Mouse (Mus musculus) lung, postnatal 10 days (tissue): ENCODE measurements at regions not wholly inside any gene's neighbourhood (a gene's known extent, or its start where the extent isn't known, plus 50 kb on each side); places are given as distances from the start of the nearest gene placed in this dataset.
"Not testable (repeated sequence)": the region's sequence is repeated elsewhere in the genome, so short reads cannot be mapped to it uniquely, and the experiment has no call there.

Source experiments
- DNase-seq: peaks from one replicate; pipeline ENCODE4 v3.0.0; 2021

DNA sequence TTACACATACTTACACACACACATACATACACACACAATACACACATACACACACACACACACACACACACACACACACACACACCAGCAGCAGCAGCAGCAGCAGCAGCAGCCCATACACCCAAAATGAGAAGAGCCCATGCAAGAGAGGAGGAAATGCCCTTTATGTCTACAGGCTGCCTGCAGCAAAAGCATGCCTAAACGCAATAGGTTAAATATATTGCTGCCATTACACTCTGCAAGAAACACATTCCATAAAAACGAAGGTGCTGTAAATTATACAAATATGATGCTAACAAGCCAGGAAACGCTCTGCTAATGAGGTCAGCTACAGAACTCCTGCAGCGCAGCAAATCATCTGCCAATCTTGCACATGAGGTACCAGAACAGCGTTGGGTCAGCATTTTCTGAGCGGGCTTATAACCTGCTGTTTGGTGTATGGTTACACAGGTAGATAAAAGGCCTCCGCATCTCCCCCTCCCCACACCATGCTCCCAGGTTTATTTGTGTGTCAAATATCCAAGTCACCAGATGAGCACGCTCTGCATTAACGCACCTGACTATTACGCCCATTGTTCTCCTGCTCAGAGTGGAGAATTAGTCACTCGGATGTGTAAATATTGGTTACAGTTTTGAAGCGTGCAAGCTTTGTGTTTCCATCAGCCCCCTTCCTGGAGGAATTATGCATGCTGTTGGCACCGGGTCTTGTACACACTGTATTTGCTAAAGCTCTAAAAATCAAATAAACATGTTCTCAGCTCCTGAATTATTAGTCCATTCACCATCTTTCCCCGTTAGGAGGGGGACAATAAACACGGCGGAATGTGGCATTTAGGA is 214.0 kb upstream of the Zfp703 start:
- no peak for DNase-seq

DNA sequence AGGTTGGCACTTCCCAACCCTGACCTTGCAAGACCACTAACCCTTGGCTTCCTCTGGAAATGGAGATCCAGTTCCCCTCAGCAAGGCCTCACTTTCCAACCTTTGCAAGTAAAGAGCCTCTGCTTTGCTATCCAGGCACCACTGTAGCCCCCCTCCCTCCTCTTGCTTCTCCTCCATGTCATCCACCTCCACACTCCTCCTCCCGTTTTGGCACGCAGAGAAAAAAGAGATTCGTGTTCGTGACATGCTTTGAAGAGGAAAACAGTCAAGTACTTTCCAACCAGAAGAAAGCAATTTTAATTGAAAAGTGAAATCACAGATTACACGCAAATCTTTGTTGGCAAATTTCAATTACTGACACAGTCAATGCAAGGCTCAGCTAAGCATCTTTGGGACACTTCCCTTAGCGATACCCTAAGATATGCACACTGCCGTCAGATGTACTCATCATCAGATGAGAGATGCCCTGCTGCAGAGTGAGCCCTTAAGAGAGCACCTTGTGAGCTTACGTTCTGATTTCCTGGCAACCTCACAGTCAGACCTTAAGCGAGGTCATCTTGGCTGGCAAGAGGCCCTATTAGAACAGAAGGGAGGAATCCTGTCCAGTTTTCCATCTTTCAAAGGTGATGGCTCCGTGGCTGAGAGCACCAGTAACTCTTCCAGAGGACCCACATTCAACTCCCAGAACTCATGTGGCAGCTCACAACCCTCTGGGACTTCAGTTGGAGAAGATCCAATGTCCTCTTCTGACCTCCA is 208.5 kb upstream of the Zfp703 start:
- no peak for DNase-seq

DNA sequence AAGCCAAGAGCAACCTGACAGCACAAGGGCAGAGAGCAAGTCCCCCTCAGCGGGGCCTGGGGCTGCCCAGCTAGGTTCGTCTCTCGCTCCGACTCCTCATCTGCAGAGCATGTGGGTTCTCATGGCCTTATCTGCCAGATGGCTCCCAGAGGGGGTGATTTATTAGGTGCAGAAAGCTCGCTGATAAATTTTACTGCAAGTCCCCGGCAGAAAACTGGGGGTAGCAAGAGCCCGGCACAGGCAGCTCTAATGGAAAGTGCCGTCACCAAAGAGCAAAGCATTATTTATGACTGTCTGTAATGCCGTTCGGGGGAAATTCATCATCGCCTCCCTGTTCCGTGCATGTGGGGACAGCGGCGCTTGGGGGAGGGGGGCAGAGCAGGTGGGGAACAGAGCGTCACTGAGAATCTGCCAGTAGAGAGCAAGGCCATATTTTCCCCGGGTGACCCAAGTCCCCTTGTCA is 206.7 kb upstream of the Zfp703 start:
- no peak for DNase-seq

DNA sequence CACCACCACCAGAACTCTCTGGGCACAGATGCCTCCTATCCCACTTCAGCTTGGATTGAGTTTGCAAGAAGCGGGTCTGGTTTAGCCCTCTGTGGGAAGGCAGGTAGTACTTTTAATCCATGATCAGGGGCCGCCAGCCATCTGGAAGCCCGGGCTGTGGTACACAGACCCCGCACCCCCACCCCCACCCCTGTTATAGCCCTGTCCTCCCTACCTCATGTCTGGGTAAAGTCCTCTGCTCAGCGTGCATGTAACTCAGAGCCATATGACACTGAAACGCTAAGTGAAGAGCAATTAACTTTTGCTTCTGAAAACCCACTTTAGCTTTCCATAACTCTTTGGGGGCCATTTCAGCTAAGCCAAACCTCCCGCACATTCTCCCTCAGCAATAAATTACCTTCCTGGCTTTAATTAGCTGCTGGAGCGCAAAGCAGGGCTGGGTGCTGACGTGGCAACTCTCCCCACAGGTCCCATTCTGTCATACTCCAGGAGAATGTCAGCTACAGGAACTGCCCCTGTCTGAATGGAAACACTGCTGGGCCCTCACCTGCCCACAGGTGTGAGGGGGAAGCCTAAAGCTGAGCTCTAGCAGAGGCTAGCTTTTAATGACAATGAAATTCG is 198.1 kb upstream of the Zfp703 start:
- no peak for DNase-seq

DNA sequence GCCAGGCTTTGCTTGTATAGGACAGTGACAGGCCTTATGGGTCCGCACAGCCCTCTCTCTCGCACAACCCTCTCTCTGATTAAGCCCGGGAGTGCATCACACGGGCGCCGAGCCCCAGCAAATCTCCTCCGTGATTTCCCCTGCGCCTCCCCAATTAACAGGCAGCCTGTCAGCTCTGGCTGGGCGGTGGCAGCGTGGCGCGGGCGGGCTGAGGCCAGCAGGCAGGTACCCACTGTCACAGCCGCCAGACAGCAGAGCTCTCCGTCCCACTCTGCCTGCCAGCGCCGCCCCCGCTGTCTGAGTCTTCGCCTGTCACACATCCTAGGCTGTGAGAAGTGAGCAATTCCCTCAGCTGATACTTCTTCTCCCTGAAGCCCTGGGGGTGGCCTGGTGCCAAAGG is 196.6 kb upstream of the Zfp703 start:
- no peak for DNase-seq

DNA sequence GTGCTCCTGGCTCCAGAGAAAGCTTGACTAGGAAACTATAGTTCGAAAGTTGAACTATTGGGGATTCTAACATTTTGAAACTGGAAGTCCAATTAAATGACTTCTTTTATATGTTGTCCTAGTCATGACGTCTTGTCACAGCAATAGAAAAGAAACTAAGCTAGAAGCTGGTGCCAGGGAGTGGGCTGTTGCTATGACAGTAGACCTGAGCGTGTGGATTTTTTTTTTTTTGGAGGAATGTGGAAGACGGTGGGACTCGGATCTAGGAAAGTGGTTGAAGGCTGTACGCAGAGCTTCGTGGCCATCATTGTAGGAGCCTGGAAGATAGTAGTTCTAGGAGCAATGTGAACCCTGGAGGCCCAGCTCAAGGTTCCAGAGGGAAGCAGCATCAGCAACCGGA is 194.2 kb upstream of the Zfp703 start:
- not testable (repeated sequence) for DNase-seq

DNA sequence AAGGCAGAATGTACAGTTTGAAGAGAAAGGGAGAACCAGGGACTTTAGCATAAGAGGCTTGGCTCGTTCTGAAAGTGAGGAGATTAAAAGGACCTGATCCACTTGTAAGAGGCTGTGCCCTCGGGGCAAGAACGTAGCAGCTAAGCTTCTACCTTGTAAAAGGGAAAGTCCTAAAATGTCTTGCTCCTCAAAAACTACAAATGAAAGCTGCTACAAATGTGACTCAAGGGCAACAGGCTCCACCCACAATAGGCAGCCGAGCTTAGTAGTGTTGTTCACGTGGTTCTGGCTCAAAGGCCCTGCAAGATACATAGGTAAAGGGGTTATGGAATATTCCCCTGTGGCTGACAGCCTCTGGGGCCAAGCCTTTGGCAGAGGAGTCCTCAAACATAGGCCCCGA is 192.7 kb upstream of the Zfp703 start:
- DNase-seq, result no peak

DNA sequence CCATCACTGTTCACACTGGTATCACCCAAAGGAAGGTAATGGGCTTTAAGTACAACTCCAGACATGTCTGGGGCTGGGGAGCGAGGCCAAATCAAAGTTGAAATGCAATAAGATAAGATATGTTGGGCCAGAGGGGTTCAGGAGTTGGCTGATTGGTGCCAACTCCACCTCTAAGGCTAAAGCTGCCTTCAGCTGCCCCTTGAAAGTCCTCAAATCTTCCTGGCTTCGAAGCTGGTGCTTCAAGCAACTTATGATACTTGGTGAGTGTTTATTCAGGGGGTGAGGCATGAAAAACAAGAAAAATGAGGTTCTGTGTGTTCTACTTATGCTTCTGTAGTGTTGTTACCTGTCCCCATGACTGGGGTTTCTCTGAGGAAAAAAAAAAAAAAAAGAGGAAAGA is 185.3 kb upstream of the Zfp703 start:
- DNase-seq, result no peak

DNA sequence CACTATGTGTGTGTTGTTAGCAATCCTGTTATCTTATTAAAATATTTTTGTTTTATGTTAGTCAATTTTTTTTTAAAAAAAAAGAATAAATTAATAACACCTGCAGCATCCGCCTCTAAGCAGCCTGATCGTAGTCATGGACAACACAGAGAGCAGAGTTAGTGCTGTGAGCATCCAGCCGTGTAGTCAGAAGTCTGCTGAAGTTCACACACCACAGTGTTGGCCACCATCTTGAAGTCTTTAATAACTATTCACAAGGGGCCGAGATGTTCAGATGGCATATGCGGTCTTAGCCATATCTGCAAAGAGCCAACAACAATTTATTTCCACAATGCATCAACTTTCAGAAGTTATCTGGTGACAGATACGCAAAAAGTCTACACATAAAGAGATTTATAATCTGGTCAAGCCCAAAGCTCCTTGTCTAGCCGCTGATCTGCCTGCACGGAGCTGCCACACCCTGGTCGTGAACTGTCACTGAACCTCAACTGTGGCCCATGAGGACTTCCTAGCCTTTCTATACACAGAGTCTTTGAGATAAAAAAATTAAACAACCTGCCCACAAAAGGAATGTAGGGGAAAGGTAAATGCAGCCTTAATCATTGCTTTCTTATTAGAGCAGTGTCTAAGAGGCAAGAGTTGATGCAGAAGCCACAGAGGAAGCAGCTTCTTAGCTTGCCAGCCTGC is 183.4 kb upstream of the Zfp703 start:
- no peak for DNase-seq

DNA sequence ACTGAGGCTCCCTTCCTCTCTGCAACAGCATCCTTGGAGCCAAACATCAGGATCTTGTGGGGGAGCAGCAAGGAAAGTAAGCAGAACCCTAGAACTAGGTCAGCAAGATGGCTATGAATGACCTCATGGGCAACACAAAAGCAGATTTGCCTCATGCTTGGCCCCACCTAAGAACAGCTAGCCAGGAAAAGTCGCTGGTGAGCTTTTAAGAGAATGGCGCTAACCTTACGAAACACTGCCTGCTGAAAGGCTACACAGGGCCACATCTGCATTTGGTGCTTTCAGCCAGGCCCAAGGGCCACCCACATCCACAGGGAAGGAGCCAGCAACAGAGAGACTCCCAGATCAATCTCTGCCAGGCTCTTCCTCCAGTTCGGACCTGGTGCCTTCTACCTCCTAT is 182.7 kb upstream of the Zfp703 start:
- DNase-seq, result no peak

DNA sequence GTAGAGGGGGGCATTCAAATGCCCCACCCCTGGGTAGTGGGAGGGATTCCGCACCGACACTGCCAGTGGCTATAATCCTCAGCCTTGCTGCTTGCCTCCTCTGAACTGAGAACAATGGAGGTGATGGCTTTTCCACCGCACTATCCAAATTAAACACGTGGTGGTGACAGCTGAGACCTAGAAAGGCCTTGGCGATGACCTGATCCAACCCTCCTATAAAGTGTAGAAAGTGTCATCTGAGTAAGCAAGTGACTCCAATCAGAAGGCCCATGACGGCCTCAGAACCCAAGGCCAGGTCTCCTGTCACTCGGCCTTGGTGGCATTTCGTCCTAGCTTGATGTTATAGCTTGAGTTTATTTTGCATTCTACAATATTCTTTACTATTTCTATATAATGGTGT is 181.5 kb upstream of the Zfp703 start:
- DNase-seq, result no peak

DNA sequence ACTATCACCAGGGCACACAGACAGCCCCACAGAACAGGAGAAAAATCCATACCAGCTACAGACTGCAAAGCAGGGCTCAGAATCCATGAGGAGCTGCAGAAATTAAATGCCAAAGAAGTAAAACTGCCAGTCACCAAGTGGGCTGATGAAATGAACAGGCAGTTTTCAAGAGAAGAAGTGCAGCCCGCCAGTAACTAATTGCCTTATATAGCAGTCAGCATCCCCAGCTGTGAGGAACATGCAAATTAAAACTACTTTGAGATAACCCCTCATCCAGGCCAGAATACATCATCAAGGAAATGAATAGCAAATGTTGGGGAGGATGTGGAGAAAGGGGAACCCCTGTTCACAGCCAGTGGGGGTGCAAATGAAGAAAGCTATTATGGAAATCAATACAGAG is 177.3 kb upstream of the Zfp703 start:
- DNase-seq, result no peak

DNA sequence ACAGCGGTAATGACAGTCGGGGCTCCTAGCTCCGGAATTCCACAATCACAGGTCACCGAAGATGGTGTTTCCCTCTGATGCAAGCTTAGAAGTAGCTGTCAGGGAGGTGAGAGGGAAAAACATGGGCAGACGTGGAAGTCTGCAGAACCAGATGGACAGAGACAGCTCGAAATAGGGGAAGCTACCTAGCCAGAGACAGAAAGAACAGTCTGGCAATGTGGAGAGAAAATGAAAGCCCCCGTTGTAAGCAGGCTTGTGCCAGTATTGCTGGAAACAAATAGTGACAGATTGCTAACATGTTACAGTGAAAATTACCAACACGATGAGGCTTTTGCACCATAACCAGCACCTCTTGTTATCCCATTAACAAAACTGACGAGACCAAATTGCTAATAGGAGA is 173.0 kb upstream of the Zfp703 start:
- DNase-seq, result no peak

DNA sequence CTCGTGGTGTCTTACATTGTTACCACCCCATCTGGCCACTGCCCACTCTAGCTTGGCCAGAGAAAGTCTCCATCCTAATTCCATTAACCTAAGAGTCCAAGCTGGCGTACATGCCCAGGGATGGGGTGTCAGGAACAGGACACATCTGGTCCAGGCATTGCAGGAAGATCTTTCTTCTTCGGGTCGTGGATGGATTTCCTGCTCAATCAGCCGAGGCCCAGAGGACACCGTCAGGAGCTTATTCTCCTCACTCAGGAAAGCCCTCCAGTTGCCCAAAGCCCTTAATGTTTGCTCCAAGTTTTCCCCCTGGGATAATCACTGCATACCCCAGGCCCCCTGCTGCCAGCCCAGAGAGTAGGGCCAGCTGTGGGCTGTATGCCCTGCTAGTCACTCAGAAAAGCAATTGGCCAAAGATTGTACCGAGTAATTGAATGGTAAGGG is 172.2 kb upstream of the Zfp703 start:
- DNase-seq, result peak; percentile 72

DNA sequence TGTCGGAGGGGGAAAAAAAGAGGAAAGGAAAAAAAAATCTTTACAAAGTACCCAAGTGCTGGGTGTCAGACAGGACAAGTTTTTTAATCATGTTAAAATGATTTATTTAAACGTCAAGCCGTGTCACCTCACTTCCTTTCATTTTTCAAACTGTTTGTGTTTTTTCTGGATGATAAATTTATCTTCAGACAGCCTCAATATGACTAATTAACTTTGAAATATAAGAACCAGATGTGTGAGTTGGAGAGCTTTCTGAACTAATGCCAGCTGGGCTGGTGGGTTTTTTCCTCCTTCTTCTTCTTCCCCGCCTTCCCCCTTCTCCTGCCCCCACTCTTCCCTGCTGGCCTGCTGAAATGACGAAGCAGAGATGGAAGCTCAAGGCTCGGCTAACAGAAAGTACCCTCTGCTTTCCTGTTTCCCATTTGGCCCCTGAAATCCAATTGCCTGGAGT is 171.7 kb upstream of the Zfp703 start:
- peak; percentile 66 for DNase-seq

DNA sequence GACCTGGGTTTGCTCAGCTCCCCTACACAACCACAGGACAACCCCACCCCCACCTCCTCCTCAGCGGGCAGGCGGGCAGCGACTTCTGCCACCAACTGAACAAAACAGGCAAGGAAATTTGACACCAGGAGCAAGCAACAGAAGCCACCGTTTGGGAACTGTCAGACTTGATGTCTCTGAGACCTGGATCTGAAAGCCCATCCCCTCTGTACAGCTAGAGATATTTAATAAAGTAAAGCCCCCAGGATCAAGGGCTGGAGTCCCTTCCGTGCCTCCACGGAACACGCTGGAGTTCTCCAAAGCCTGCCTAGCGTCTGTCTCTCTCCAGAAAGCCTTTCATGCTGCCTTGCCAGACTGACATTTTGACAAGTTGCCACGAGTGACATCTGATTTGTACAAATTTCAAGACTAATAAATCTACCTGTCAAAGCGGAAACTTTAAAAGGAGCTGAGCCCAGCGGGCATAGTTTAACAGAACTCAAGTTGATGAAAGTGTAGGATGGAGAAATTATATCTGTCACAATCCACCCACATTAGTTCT is 168.9 kb upstream of the Zfp703 start:
- DNase-seq, result no peak

DNA sequence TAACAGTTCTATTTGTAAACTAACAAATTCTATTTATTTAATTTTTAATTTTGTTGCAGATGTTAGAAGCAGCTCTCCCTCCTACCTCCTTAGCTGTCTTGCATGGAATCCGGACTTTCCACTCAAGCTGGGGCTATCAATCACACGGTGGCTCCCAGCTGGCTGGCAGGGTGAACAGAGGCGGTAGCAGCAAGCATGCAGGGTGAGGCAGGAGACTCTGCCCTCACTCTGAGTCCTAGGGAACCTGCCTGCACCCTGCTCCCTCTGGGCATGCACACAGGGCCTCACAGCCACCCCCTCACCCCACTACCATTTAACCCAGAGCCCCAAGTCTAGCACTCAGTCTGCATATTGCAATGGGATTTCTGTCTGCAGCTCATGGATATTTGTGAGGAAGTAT is 168.4 kb upstream of the Zfp703 start:
- DNase-seq, result no peak

DNA sequence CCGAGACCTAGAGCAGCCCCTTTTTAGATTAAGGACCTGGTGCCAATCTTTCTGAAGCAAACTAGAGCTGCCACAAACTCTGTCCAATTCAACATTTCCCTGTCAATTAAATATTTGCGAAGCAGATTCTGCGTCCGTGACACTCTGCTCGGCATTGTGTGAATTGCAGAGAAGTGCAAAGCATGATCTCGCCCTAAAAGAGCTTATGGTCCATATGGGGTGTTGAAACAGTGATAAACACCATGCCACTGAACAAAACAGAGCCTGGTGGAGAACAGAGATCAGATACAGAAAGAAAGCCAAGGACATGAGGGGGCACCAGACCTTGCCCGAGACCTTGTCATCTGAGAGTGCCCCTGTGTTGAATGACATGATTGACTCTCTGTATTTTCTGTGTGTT is 167.2 kb upstream of the Zfp703 start:
- DNase-seq, result no peak

DNA sequence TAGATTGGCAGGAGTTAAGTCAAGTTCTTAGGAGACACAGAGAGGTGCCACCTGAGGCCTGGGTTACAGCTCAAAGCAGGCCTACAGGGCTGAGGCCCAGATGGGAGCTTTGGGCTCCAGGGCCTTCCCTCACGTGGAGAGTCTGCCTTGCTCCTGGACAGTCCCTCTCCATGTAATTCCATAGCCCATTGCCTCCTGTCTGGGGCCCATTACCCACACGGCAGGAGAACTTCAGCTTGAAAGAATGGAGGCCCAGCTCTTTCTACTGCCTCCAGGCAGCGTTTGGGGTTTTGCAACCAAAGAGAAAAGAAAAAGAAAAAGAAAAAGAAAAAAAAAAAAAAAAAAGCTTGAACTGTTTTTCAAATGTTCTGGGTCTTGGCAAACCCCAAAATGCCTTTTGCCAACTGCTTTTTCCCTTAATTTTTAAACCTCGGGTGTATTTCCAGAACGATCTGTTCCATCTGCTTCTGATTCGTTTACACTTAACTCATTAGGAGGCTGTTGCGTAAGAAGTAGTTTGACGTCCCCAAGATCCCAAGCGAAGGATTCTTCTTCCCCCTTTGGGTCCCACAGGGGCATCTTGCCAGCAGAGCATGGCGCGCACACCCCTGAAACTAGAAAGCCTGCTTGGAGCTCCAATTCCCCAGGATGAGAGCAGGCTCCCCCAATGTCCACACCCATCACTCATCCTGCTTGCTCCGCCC is 165.4 kb upstream of the Zfp703 start:
- DNase-seq, result peak; percentile 48

DNA sequence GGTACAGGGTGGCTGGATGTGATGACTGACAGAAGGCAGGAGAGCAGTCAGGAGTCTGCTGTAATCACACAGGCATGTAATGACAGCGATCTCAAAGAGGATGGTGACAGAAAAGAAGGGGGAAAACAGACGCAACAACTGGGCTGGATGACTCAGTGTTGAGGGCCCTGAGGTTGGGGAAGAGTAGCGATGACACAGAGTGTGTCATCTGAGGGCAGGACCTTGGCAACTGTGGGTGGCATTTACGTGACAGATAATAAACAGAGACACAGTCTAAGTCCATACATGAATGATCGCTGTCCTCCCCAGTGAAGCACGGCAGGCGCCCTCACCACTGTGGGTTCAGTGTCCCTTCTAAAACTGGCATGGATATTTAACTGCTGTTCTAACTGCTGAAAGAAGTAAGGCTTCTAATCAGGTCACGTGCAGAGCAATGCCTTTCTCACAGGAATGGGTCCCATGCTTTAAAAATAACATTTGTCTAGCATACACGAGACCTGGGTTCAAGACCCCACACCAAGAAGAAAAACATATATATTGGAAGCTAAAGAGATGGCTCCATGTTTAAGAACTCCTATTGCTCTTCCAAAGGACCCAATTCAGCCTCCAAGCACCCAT is 163.8 kb upstream of the Zfp703 start:
- DNase-seq, result no peak

DNA sequence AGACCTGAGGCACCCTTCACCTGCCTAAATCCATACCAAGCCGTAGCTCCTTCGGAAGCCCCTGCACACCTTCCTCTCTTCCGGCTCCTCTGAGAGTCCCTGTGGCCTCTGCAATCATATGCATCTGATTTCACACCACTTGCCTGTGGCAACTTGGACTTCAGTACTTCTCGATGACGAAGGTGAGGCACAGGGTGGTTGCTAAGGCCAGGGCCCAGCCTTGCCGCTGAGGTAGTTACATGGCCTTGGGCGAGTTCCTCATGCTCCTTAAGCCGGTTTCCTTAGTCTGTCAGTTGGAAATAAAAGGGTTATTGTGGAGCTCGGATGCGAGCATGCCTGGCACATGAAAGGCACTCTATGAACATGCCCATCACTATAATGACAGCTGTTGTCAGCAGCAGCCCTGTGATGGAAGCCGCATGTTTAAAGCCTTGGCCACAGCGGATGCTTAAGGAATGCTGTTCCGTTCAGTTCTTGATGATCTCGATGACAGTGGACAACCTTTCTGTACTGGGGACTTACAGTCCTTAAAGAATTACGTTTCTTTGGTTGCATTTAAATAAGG is 162.0 kb upstream of the Zfp703 start:
- no peak for DNase-seq
